Comparison of ENCODE assay signal across 9 mouse cellular contexts in genomic region chr1:75190577-75190976, GRCm38 (mm10). TPM values are rescaled to one million over a fixed set of nuclear protein-coding genes. Genes with fewer than 3 reads are reported as not detected.
DNase-seq lines count a peak whose midpoint lies in the region; ATAC-seq and TF ChIP-seq lines count a peak whose summit lies in the region.
"Had no signal": no experiment of that assay in that cellular context is flagged by ENCODE, and none has a peak within 500 bp of the region (broad histone marks: within the 10 kb centered on the region; RNA-seq: fewer than 3 reads in every experiment).

No protein-coding gene starts in this region.

- TF ChIP-seq POLR2A in bone marrow, adult 2 months (IDR thresholded peaks at IDR 0.05; ENCODE audit: borderline replicate concordance, control insufficient read depth, low read depth, low read length), result no peak

- peak overlapping the region; percentile 95 for H3K9ac ChIP-seq in heart, embryonic 16.5 days (ENCODE audit: low read length)
- 0 out of 2 replicates have a peak overlapping the region, but pooled peaks have one; percentile 89 for H3K9ac ChIP-seq in hindbrain, embryonic 14.5 days
- no peak overlapping the region; the same call in 1 of the 2 replicates for H3K9ac ChIP-seq in midbrain, embryonic 11.5 days (ENCODE audit: low read length)

- H3K4me3 ChIP-seq in heart, embryonic 16.5 days (ENCODE audit: low read length), result no peak overlapping the region
- H3K4me3 ChIP-seq in bone marrow, adult 2 months (replicated peaks; ENCODE audit: control insufficient read depth, low read depth, low read length), result peak overlapping the region; percentile 7
- H3K4me3 ChIP-seq in hindbrain, embryonic 14.5 days (replicated peaks; ENCODE audit: low read length), result no peak overlapping the region
- no peak overlapping the region for H3K4me3 ChIP-seq in midbrain, embryonic 11.5 days (ENCODE audit: low read depth, low read length)

- H3K27ac ChIP-seq in heart, embryonic 16.5 days (ENCODE audit: low read length), result no peak overlapping the region
- no peak overlapping the region for H3K27ac ChIP-seq in bone marrow, adult 2 months (ENCODE audit: control insufficient read depth, insufficient read depth, low read depth, low read length, poor library complexity)
- no peak overlapping the region for H3K27ac ChIP-seq in hindbrain, embryonic 14.5 days
- no peak overlapping the region for H3K27ac ChIP-seq in midbrain, embryonic 11.5 days (ENCODE audit: low read depth, low read length)

- DNase-seq in heart, adult 9 months (ENCODE audit: low spot score in 2 of 2), result no peak
- no peak for DNase-seq in hindbrain, embryonic 14.5 days (ENCODE audit: low spot score)
- no peak for DNase-seq in midbrain, embryonic 11.5 days (ENCODE audit: low spot score, missing footprints)
- no peak for DNase-seq in MN1 (ENCODE audit: low spot score)
- DNase-seq in left cerebral cortex, adult 11 months (ENCODE audit: low spot score), result no peak
- DNase-seq in kidney, adult 8-10 months, result no peak
- DNase-seq: spleen, adult 18-20 months had no signal

- H3K9me3 ChIP-seq in heart, embryonic 16.5 days (replicated peaks; ENCODE audit: control insufficient read depth, low read length), result no peaks in the 10 kb centered on the region
- H3K9me3 ChIP-seq in hindbrain, embryonic 14.5 days (ENCODE audit: control insufficient read depth, low read length), result no peaks in the 10 kb centered on the region
- no peaks in the 10 kb centered on the region for H3K9me3 ChIP-seq in midbrain, embryonic 11.5 days (ENCODE audit: control insufficient read depth, low read length)

- H3K36me3 ChIP-seq in heart, embryonic 16.5 days (ENCODE audit: control insufficient read depth, insufficient read depth), result peaks cover 28% of the 10 kb centered on the region
- peaks cover 49% of the 10 kb centered on the region for H3K36me3 ChIP-seq in hindbrain, embryonic 14.5 days (replicated peaks; ENCODE audit: control insufficient read depth, insufficient read depth)
- no peaks in the 10 kb centered on the region; the same call in none of the 2 replicates for H3K36me3 ChIP-seq in midbrain, embryonic 11.5 days (ENCODE audit: control insufficient read depth, insufficient read depth, low read length)

- 45% methylated on average over 2 of the region's 2 CpGs for WGBS in heart, embryonic 16.5 days
- 44% methylated on average over 2 of the region's 2 CpGs for WGBS in bone marrow, adult 2 months
- WGBS in hindbrain, embryonic 14.5 days, result 76% methylated on average over 2 of the region's 2 CpGs
- WGBS in midbrain, embryonic 11.5 days, result 66% methylated on average over 2 of the region's 2 CpGs

- no peaks in the 10 kb centered on the region for H3K27me3 ChIP-seq in heart, embryonic 16.5 days (ENCODE audit: control insufficient read depth, insufficient read depth, low read length)
- no peaks in the 10 kb centered on the region for H3K27me3 ChIP-seq in hindbrain, embryonic 14.5 days (ENCODE audit: control insufficient read depth, insufficient read depth, low read length)
- no peaks in the 10 kb centered on the region for H3K27me3 ChIP-seq in midbrain, embryonic 11.5 days (ENCODE audit: control insufficient read depth, insufficient read depth, low read length)

- H3K4me2 ChIP-seq in heart, embryonic 16.5 days (ENCODE audit: low read depth, low read length), result peak overlapping the region; percentile 95; the same call in 1 of the 2 replicates
- peak overlapping the region; percentile 92 for H3K4me2 ChIP-seq in hindbrain, embryonic 14.5 days (replicated peaks)
- H3K4me2 ChIP-seq in midbrain, embryonic 11.5 days, result peak overlapping the region; percentile 80

- no peak for ATAC-seq in heart, embryonic 16.5 days (replicated peaks; ENCODE audit: extremely low read depth, insufficient read depth, low FRiP score)
- no peak for ATAC-seq in hindbrain, embryonic 14.5 days (ENCODE audit: low FRiP score)
- ATAC-seq in midbrain, embryonic 11.5 days (ENCODE audit: low FRiP score), result no peak

- peaks cover 16% of the 10 kb centered on the region for H3K4me1 ChIP-seq in heart, embryonic 16.5 days (ENCODE audit: control insufficient read depth, insufficient read depth, low read length)
- peaks cover 1% of the 10 kb centered on the region; the same call in 1 of the 2 replicates for H3K4me1 ChIP-seq in bone marrow, adult 2 months (ENCODE audit: control insufficient read depth, insufficient read depth, low read length)
- peaks cover 26% of the 10 kb centered on the region for H3K4me1 ChIP-seq in hindbrain, embryonic 14.5 days (replicated peaks; ENCODE audit: control insufficient read depth, insufficient read depth, low read length)
- peaks cover 15% of the 10 kb centered on the region; the same call in 1 of the 2 replicates for H3K4me1 ChIP-seq in midbrain, embryonic 11.5 days (ENCODE audit: control insufficient read depth, insufficient read depth, low read length)

- TF ChIP-seq CTCF in bone marrow, adult 2 months (IDR thresholded peaks at IDR 0.05; ENCODE audit: control insufficient read depth, insufficient read depth, low read length), result no peak

RNA-seq across cellular contexts. Expression of gene Ankzf1, which starts 1.4 kb away (rescaled TPM):
- 22.8 and 32.0 TPM in 2 replicates for polyA plus RNA-seq in heart, embryonic 16.5 days (2015; fragmentation: Nextera tagmentation; extraction: Ambion mirVana)
- 16.6 and 27.7 TPM in 2 replicates for polyA plus RNA-seq in bone marrow, adult 2 months (2011; ENCODE audit: insufficient read depth, insufficient read length, low replicate concordance, missing spikeins)
- 16.7 and 18.4 TPM in 2 replicates for polyA plus RNA-seq in hindbrain, embryonic 14.5 days (2014; fragmentation: Nextera tagmentation; extraction: Ambion mirVana)
- polyA plus RNA-seq in midbrain, embryonic 11.5 days (2014; fragmentation: Nextera tagmentation; extraction: Ambion mirVana), result 14.3 and 14.4 TPM in 2 replicates

RNA-seq across cellular contexts. Expression of gene Atg9a, which starts 1.4 kb away (rescaled TPM):
- polyA plus RNA-seq in heart, embryonic 16.5 days (2015; fragmentation: Nextera tagmentation; extraction: Ambion mirVana), result 31.7 and 34.9 TPM in 2 replicates
- 24.6 and 39.2 TPM in 2 replicates for polyA plus RNA-seq in bone marrow, adult 2 months (2011; ENCODE audit: insufficient read depth, insufficient read length, low replicate concordance, missing spikeins)
- polyA plus RNA-seq in hindbrain, embryonic 14.5 days (2014; fragmentation: Nextera tagmentation; extraction: Ambion mirVana), result 53.6 and 59.5 TPM in 2 replicates
- polyA plus RNA-seq in midbrain, embryonic 11.5 days (2014; fragmentation: Nextera tagmentation; extraction: Ambion mirVana), result 17.3 and 18.8 TPM in 2 replicates

RNA-seq across cellular contexts. Expression of gene Abcb6, which starts 10.4 kb away (rescaled TPM):
- 15.2 and 16.1 TPM in 2 replicates for polyA plus RNA-seq in heart, embryonic 16.5 days (2015; fragmentation: Nextera tagmentation; extraction: Ambion mirVana)
- polyA plus RNA-seq in bone marrow, adult 2 months (2011; ENCODE audit: insufficient read depth, insufficient read length, low replicate concordance, missing spikeins), result 151 and 182 TPM in 2 replicates
- 39.0 and 39.7 TPM in 2 replicates for polyA plus RNA-seq in hindbrain, embryonic 14.5 days (2014; fragmentation: Nextera tagmentation; extraction: Ambion mirVana)
- 25.3 and 29.2 TPM in 2 replicates for polyA plus RNA-seq in midbrain, embryonic 11.5 days (2014; fragmentation: Nextera tagmentation; extraction: Ambion mirVana)

RNA-seq across cellular contexts. Expression of gene Glb1l, which starts 20.0 kb away (rescaled TPM):
- polyA plus RNA-seq in heart, embryonic 16.5 days (2015; fragmentation: Nextera tagmentation; extraction: Ambion mirVana), result 7.7 and 8.8 TPM in 2 replicates
- polyA plus RNA-seq in bone marrow, adult 2 months (2011; ENCODE audit: insufficient read depth, insufficient read length, low replicate concordance, missing spikeins), result 23.0 and 43.6 TPM in 2 replicates
- 15.8 and 19.5 TPM in 2 replicates for polyA plus RNA-seq in hindbrain, embryonic 14.5 days (2014; fragmentation: Nextera tagmentation; extraction: Ambion mirVana)
- polyA plus RNA-seq in midbrain, embryonic 11.5 days (2014; fragmentation: Nextera tagmentation; extraction: Ambion mirVana), result 18.3 and 19.4 TPM in 2 replicates

RNA-seq across cellular contexts. Expression of gene Stk16, which starts 20.1 kb away (rescaled TPM):
- polyA plus RNA-seq in heart, embryonic 16.5 days (2015; fragmentation: Nextera tagmentation; extraction: Ambion mirVana), result 96.5 and 102 TPM in 2 replicates
- 74.2 and 168 TPM in 2 replicates for polyA plus RNA-seq in bone marrow, adult 2 months (2011; ENCODE audit: insufficient read depth, insufficient read length, low replicate concordance, missing spikeins)
- 121 and 128 TPM in 2 replicates for polyA plus RNA-seq in hindbrain, embryonic 14.5 days (2014; fragmentation: Nextera tagmentation; extraction: Ambion mirVana)
- 110 and 116 TPM in 2 replicates for polyA plus RNA-seq in midbrain, embryonic 11.5 days (2014; fragmentation: Nextera tagmentation; extraction: Ambion mirVana)
